Mouse (Mus musculus) midbrain, embryonic 14.5 days (tissue): ENCODE results near the gene Tet1. TPM values are rescaled to one million over a fixed set of nuclear protein-coding genes. Genes with fewer than 3 reads are reported as not detected.
A peak's percentile ranks its signal among the peaks of the same experiment; 100 is the strongest.

Experiments
- ATAC-seq: fragments of 200-750 bp; cut with Nextera tagmentation; 2 replicates; pipeline ENCODE4 v1.8.0; 2017; ENCODE audit warnings: moderate number of reproducible peaks, moderate library complexity; ENCODE audit not compliant: low FRiP score, low TSS enrichment
- DNase-seq: peaks from one replicate; pipeline ENCODE4 v3.0.0-alpha.2; 2015
- H3K27ac ChIP-seq: fragments of 300-500 bp; sonication (generic); replicated peaks from 2 replicates; pipeline ENCODE4 v1.5.1; 2014; ENCODE audit warnings: mild to moderate bottlenecking, low read depth, low read length, moderate library complexity
- H3K27me3 ChIP-seq: fragments of 300-500 bp; sonication (generic); 2 replicates; pipeline ENCODE4 v1.6.1; 2014; ENCODE audit warnings: low read length, control low read depth, mixed read lengths; ENCODE audit not compliant: control insufficient read depth, insufficient read depth
- H3K36me3 ChIP-seq: fragments of 300-500 bp; sonication (generic); 2 replicates; pipeline ENCODE4 v1.6.1; 2014; ENCODE audit warnings: low read length, control low read depth; ENCODE audit not compliant: control insufficient read depth, insufficient read depth
- H3K4me1 ChIP-seq: fragments of 300-500 bp; sonication (generic); 2 replicates; pipeline ENCODE4 v1.6.1; 2014; ENCODE audit warnings: mild to moderate bottlenecking, antibody characterized with exemption, low read length, control low read depth; ENCODE audit not compliant: control insufficient read depth, insufficient read depth
- H3K4me2 ChIP-seq: fragments of 300-500 bp; sonication (generic); 2 replicates; pipeline ENCODE4 v1.6.1; 2014; ENCODE audit warnings: mild to moderate bottlenecking, low read length, moderate library complexity
- H3K4me3 ChIP-seq: fragments of 300-500 bp; sonication (generic); replicated peaks from 2 replicates; pipeline ENCODE4 v1.5.1; 2014; ENCODE audit warnings: low read depth, low read length
- H3K9ac ChIP-seq: fragments of 300-500 bp; sonication (generic); replicated peaks from 2 replicates; pipeline ENCODE4 v1.6.1; 2014; ENCODE audit warnings: mild to moderate bottlenecking, low read length, moderate library complexity
- H3K9me3 ChIP-seq: fragments of 300-500 bp; sonication (generic); 2 replicates; pipeline ENCODE4 v1.6.1; 2016; ENCODE audit warnings: low read length, control low read depth, mixed read lengths; ENCODE audit not compliant: control insufficient read depth
- WGBS: fragments of 180-500 bp; shearing (Covaris S2); extraction: QIAGEN DNeasy Blood & Tissue Kit; methylation state at CpG from one replicate; pipeline ENCODE4 v1.1.7; 2014; 5-methylcytosine and 5-hydroxymethylcytosine counted together
- polyA plus RNA-seq: library from polyadenylated mRNA; unstranded; fragments of >200 nt; fragmentation: Nextera tagmentation; extraction: Ambion mirVana; gene quantifications from 2 replicates; pipeline ENCODE4 v1.2.1, GENCODE M21; 2014

Tet1 gene
- polyA plus RNA-seq, 1 experiment from 2014 or later, result 44.3 TPM

DNA sequence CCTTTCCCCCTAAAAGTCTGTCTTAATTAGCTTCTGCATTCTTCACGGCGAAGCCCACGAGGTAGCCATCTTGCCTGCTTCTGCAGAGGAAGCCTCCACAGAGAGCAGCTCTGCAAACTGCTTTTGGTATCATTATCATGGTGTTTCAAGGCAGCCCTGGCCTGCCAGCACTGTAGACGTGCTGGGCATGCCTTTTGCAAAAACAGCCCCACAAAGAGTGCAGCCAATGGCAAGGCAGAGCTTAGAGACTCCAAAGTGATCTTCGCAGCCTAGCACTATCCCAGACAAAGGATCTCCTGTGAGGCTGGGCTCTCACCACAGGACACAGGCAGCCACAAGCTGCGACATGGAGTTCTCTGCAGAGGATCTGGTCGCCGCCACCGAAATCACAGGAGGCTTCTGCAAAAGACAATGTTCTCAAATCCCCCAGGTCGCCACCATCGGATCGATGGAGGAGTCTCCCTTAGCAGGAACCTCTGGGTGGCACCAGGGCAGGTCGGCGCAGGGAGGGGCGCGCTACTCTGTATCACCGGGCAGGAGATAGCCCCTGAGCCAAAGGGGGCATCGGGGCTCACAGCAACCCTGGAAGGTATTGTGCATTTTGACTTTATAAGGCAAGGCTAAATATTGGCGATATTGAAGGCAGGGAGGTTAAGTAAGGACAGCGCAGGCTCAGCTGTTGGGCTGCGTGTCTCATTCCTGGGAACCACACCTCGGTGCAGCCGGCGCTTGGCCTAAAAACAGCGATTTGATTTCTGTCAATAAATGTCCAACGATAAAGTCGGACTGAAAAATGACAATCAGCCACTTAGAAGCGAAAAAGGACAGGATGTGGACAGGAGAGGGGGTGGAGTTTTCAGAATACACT, 43.4 kb downstream of the Tet1 start:
- H3K4me2 ChIP-seq, result peak overlapping the region; percentile 65

DNA sequence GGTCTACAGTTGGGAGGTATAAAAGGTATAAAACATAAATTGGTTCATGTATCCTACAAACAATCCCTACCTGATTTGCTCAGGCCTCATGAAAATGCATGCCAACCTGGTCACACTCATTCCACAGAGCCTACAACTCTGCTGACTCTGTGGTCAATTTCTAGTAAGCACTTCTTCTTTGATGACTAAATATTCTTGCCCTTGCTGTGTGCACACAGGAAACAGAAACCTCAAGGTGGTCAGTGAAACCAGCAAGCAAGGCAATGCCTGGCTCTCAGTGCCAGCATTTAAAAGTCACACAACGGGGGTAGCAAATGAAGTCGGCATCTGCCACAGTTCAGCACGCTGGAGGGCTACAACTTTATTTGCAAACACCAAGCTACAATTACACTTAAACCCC, 45.2 kb downstream of the Tet1 start:
- H3K27me3 ChIP-seq, result no peaks in the 10 kb centered on the region
- WGBS, result 49% methylated on average over 3 of the region's 3 CpGs
- H3K27ac ChIP-seq, result peak overlapping the region; percentile 70; the same call in 1 of the 2 replicates
- H3K4me2 ChIP-seq, result peak overlapping the region; percentile 65
- DNase-seq (no peak), ATAC-seq (no peak)
- H3K36me3 ChIP-seq, result no peaks in the 10 kb centered on the region
- 0 out of 2 replicates have a peak, but pooled peaks cover 4% of the 10 kb centered on the region for H3K9me3 ChIP-seq
- H3K4me1 ChIP-seq, result peaks cover 29% of the 10 kb centered on the region
- H3K4me3 ChIP-seq, result peak overlapping the region; percentile 56
- H3K9ac ChIP-seq, result peak overlapping the region; percentile 50

More for the DNA sequence above, 43.4 kb downstream of the Tet1 start:
- H3K9ac ChIP-seq, result peak overlapping the region; percentile 85
- H3K27ac ChIP-seq, result peak overlapping the region; percentile 97
- peak overlapping the region; percentile 56 for H3K4me3 ChIP-seq
- ATAC-seq (peak; percentile 95), DNase-seq (peak; percentile 93)
- H3K4me1 ChIP-seq, result peaks cover 29% of the 10 kb centered on the region
- H3K9me3 ChIP-seq, result 0 out of 2 replicates have a peak, but pooled peaks cover 4% of the 10 kb centered on the region
- under 1% methylated on average over 28 of the region's 28 CpGs for WGBS
- no peaks in the 10 kb centered on the region for H3K27me3 ChIP-seq
- no peaks in the 10 kb centered on the region for H3K36me3 ChIP-seq

DNA sequence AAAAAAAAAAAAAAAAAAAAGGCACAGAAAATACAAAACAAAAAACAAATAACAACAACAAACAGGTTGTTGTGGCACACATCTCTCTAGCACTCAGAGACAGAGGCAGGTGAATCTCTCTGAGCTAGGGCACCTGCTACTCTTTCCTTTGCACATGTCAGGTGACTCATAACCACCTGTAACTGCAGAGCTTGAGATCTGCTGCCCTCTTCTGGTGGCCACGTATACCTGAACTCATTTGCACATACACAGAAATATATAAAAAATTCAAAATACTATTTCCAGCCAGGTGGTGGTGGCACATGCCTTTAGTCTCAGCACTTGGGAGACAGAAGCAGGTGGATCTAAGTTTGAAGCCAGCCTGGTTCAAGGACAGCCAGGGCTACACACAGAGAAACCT, 46.4 kb downstream of the Tet1 start:
- Histone ChIP-seq H3K4me1 (peaks cover 28% of the 10 kb centered on the region), H3K4me3 (no peak overlapping the region), H3K36me3 (no peaks in the 10 kb centered on the region), H3K4me2 (no peak overlapping the region), H3K9ac (no peak overlapping the region), H3K27ac (no peak overlapping the region), H3K9me3 (0 out of 2 replicates have a peak, but pooled peaks cover 4% of the 10 kb centered on the region), H3K27me3 (no peaks in the 10 kb centered on the region)
- ATAC-seq, result no peak
- 92% methylated on average over 1 of the region's 1 CpGs for WGBS
- DNase-seq, result no peak

DNA sequence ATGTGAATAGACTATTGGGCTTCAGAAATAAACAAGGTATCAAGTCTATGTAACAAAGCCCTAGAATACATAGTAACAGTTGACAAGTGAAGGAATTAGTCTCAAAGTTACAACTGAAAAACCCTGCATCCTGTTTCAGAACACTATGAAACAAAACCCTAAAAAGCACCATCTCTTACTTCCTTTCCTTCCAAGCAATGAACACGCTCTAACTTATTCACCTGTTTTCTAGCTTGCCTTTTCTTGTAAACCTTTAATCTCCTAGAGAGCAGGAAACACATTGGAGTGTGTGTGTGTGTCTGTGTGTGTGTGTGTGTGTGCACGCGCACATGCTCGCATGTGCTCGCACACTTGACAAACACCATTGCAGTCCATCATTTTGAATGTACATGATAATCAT, 49.8 kb downstream of the Tet1 start:
- DNase-seq (no peak), ATAC-seq (no peak)
- Histone ChIP-seq H3K9me3 (0 out of 2 replicates have a peak, but pooled peaks cover 4% of the 10 kb centered on the region), H3K4me1 (peaks cover 12% of the 10 kb centered on the region), H3K9ac (no peak overlapping the region), H3K4me3 (no peak overlapping the region), H3K27me3 (no peaks in the 10 kb centered on the region), H3K36me3 (no peaks in the 10 kb centered on the region), H3K4me2 (no peak overlapping the region), H3K27ac (no peak overlapping the region)
- 95% methylated on average over 5 of the region's 5 CpGs for WGBS

DNA sequence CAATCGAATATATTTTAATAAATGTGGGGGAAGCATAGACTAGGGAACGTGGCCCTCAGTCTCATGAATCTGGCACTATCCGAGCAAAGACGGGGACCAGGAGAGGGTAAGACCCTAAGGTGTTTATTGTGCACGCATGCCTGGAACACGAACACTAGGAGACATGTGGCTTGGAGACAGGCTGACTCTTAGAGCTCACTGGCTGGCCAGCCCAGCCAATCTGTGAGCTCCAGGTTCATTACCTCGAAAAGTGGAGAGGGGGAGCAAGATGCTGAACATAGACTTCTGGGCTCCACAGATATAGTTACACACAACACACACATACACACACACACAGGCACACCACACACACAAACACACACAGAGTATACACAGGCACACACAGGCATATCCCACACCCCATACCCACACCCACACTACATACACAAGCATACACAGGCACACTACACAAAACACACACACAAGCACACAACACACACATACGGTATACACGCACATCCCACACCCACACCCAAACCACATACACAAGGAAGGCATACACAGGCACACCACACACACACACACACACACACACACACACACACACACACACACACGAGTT, 52.0 kb downstream of the Tet1 start:
- DNase-seq (no peak), ATAC-seq (no peak)
- H3K9ac ChIP-seq, result no peak overlapping the region
- H3K36me3 ChIP-seq, result no peaks in the 10 kb centered on the region
- WGBS, result 91% methylated on average over 10 of the region's 10 CpGs
- H3K4me3 ChIP-seq, result no peak overlapping the region
- H3K27ac ChIP-seq, result no peak overlapping the region
- H3K4me1 ChIP-seq, result no peaks in the 10 kb centered on the region
- no peak overlapping the region for H3K4me2 ChIP-seq
- H3K9me3 ChIP-seq, result no peaks in the 10 kb centered on the region
- no peaks in the 10 kb centered on the region for H3K27me3 ChIP-seq

DNA sequence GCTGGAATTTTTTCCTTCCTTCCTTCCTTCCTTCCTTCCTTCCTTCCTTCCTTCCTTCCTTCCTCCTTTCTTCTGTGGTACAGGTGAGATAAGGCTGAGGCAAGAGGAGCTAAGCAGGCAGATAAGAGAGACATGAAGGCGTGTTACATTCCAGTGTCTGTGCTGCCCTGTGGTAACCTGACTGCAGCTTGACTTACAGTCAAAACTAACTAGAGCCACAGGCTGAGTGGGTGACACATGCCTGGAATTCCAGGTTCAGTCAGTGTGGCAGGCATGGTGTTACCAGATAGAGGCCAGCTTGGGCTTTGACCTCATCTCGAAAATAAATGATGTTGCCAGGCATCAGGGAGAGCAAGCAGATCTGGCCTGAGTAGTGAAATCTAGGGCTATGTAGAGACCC, 53.8 kb downstream of the Tet1 start:
- H3K4me3 ChIP-seq, result no peak overlapping the region
- H3K36me3 ChIP-seq, result no peaks in the 10 kb centered on the region
- WGBS, result 89% methylated on average over 2 of the region's 2 CpGs
- H3K9me3 ChIP-seq, result no peaks in the 10 kb centered on the region
- no peak for ATAC-seq
- no peaks in the 10 kb centered on the region for H3K4me1 ChIP-seq
- H3K4me2 ChIP-seq, result no peak overlapping the region
- H3K27ac ChIP-seq, result no peak overlapping the region
- DNase-seq, result no peak
- no peaks in the 10 kb centered on the region for H3K27me3 ChIP-seq
- H3K9ac ChIP-seq, result no peak overlapping the region

DNA sequence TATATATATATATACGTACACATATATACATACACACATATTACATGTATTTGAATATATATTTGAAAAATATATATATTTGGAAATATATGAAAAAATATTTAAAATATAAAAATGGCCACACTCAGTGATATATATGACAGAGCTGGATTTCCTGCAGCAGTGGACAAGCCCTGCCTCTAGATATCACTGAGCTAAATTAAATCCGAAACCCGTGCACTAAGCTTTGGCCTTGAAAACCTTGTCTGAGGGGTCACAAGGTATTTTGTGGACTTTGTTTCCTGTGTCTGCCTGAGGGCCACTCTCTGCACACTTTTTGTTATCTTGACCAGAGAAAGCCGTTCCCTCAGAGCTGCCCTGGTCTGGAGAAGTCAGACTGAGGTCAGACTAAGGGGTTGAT, 54.2 kb downstream of the Tet1 start:
- H3K4me2 ChIP-seq, result no peak overlapping the region
- WGBS, result 88% methylated on average over 4 of the region's 4 CpGs
- H3K9ac ChIP-seq, result no peak overlapping the region
- no peak overlapping the region for H3K27ac ChIP-seq
- no peaks in the 10 kb centered on the region for H3K9me3 ChIP-seq
- H3K4me3 ChIP-seq, result no peak overlapping the region
- no peaks in the 10 kb centered on the region for H3K36me3 ChIP-seq
- DNase-seq, result no peak
- no peak for ATAC-seq
- H3K4me1 ChIP-seq, result no peaks in the 10 kb centered on the region
- no peaks in the 10 kb centered on the region for H3K27me3 ChIP-seq

DNA sequence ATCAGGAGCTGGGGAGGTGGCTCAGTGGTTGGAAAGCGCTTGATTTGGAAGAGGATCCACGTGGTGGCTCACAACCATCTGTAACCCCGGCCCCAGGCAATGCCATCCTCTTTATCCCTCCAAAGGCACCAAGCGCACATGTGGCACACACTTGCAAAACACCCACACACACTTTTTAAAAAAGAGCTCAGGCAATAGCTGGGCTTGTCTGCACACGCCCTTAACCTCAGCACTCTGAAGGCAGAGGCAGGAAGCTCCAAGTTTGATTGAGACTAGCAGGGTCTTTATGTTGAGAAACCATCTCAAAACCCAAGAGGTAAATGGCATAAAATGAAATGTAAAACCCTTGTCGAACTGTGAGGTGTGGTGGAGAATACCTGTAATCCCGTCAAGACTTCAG, 57.2 kb downstream of the Tet1 start:
- H3K27ac ChIP-seq, result no peak overlapping the region
- 83% methylated on average over 7 of the region's 7 CpGs for WGBS
- no peak for DNase-seq
- H3K9me3 ChIP-seq, result no peaks in the 10 kb centered on the region
- ATAC-seq, result no peak
- no peaks in the 10 kb centered on the region for H3K27me3 ChIP-seq
- H3K4me2 ChIP-seq, result no peak overlapping the region
- H3K4me1 ChIP-seq, result no peaks in the 10 kb centered on the region
- no peaks in the 10 kb centered on the region for H3K36me3 ChIP-seq
- H3K9ac ChIP-seq, result no peak overlapping the region
- no peak overlapping the region for H3K4me3 ChIP-seq

DNA sequence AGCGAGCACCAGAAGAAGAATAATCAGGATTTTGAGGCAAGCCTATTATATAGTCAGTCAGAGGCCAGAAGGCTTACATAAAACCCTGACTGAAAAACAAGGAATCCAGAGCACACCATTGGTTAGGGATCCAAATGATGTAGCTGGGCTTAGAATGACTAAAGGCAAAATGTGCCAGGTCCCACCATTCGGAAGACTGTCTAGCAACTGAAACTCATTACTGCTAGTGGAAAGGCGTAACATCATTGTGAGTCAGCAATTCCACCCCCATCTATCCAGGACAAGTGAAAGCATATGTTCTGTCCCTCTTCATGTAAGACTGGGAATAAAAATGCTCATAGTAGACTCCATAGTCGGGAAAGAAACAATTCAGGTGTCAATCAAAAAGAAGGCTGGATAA, 57.8 kb downstream of the Tet1 start:
- Histone ChIP-seq H3K36me3 (no peaks in the 10 kb centered on the region), H3K4me3 (no peak overlapping the region), H3K27ac (no peak overlapping the region), H3K9ac (no peak overlapping the region), H3K4me1 (no peaks in the 10 kb centered on the region), H3K27me3 (no peaks in the 10 kb centered on the region), H3K9me3 (no peaks in the 10 kb centered on the region), H3K4me2 (no peak overlapping the region)
- ATAC-seq (no peak), DNase-seq (no peak)
- WGBS, result 67% methylated on average over 4 of the region's 4 CpGs
